Mouse (Mus musculus): Measurements from ENCODE around the gene Rgp1. TPM values are rescaled to one million over a fixed set of nuclear protein-coding genes. Genes with fewer than 3 reads are reported as not detected.

Rgp1 gene
- polyA plus RNA-seq, 1 experiment from 2014 or later = 13.7 TPM

GRCm38 (mm10) chr4:43553891-43554290 lies 24.6 kb upstream of the Rgp1 start:
- ATAC-seq (no peak), DNase-seq (ENCODE audit: low spot score) (no peak)
- Histone ChIP-seq H3K4me1 (ENCODE audit: insufficient read depth, low read depth, low read length) (peaks cover 15% of the 10 kb centered on the region), H3K9ac (replicated peaks; ENCODE audit: low read depth) (no peak overlapping the region), H3K36me3 (ENCODE audit: insufficient read depth, low read length) (peaks cover 71% of the 10 kb centered on the region), H3K27me3 (replicated peaks; ENCODE audit: insufficient read depth, low read length) (no peaks in the 10 kb centered on the region), H3K4me3 (ENCODE audit: low read depth, low read length) (no peak overlapping the region), H3K9me3 (ENCODE audit: low read length) (no peaks in the 10 kb centered on the region), H3K4me2 (replicated peaks; ENCODE audit: low read depth, low read length) (no peak overlapping the region), H3K27ac (ENCODE audit: low read length) (no peak overlapping the region)
- no peak for TF ChIP-seq EP300 (IDR thresholded peaks at IDR 0.05)
- TF ChIP-seq CTCF (IDR thresholded peaks at IDR 0.05) = no peak

DNA sequence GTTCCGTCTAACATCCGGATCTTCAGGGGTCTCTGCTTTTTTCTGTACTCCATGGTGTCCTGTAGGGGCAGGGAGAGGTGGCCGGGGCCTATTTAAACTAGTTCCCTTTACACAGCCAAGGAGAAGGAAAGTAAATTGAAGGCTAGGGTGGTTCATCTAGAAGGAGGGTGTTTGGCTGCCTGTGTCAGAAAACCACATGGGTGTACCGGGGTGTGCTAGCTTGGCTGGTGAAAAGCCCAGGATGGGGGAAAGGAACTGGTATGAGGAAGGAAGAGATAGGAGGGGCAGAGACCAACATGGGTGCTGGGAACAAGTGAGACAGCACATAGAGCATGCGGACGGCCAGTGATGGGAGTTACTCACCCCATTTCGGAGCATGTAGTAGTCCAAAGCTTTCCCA lies 22.6 kb upstream of the Rgp1 start:
- TF ChIP-seq EP300 (IDR thresholded peaks at IDR 0.05) (no peak), CTCF (IDR thresholded peaks at IDR 0.05) (no peak)
- no peaks in the 10 kb centered on the region for H3K9me3 ChIP-seq (ENCODE audit: low read length)
- H3K27ac ChIP-seq (ENCODE audit: low read length) = no peak overlapping the region
- ATAC-seq = no peak
- H3K4me2 ChIP-seq (replicated peaks; ENCODE audit: low read depth, low read length) = no peak overlapping the region
- DNase-seq (ENCODE audit: low spot score) = no peak
- no peak overlapping the region for H3K9ac ChIP-seq (replicated peaks; ENCODE audit: low read depth)
- H3K4me3 ChIP-seq (ENCODE audit: low read depth, low read length) = no peak overlapping the region
- H3K27me3 ChIP-seq (replicated peaks; ENCODE audit: insufficient read depth, low read length) = no peaks in the 10 kb centered on the region
- peaks cover 29% of the 10 kb centered on the region for H3K4me1 ChIP-seq (ENCODE audit: insufficient read depth, low read depth, low read length)
- 91% methylated on average over 7 of the region's 7 CpGs for WGBS
- H3K36me3 ChIP-seq (ENCODE audit: insufficient read depth, low read length) = peaks cover 50% of the 10 kb centered on the region

DNA sequence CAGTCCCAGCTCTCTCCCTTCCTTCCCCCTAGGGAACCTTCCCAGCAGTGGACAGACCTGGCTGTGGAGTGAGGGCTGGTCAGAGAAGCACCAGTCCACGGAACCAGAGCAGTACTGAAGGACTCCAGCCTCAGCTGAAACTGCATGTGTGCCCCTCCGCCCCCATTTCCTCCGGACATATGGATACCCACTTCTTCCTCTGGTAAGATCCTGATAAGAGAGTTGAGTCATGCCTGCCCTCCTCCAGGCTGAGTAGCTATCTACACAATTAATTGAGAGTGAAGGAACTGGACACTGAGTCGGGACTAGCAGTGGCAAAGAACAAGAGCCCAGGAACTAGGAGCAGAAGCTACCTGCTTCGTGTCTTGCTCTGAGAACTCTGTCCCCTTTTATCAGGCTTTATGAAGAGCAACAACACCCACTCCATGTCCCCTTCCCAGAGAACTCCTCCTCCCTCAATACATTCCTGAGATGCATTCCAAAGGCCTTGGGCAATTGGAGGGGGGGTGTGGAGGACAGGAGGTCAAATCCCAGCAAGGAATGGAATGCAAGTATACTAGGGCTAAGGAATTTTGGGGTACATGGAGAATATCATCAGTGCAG lies 20.4 kb upstream of the Rgp1 start:
- TF ChIP-seq CTCF (IDR thresholded peaks at IDR 0.05) (no peak), EP300 (IDR thresholded peaks at IDR 0.05) (peak; percentile 86)
- H3K36me3 ChIP-seq (ENCODE audit: insufficient read depth, low read length) = peaks cover 31% of the 10 kb centered on the region
- H3K27me3 ChIP-seq (replicated peaks; ENCODE audit: insufficient read depth, low read length) = no peaks in the 10 kb centered on the region
- WGBS = 5% methylated on average over 5 of the region's 5 CpGs
- peak overlapping the region; percentile 67 for H3K4me2 ChIP-seq (replicated peaks; ENCODE audit: low read depth, low read length)
- H3K9ac ChIP-seq (replicated peaks; ENCODE audit: low read depth) = peak overlapping the region; percentile 23; the same call in 1 of the 2 replicates
- DNase-seq (ENCODE audit: low spot score) = peak; percentile 94
- ATAC-seq = peak; percentile 31
- H3K27ac ChIP-seq (ENCODE audit: low read length) = peak overlapping the region; percentile 99
- H3K4me3 ChIP-seq (ENCODE audit: low read depth, low read length) = peak overlapping the region; percentile 20
- peaks cover 29% of the 10 kb centered on the region for H3K4me1 ChIP-seq (ENCODE audit: insufficient read depth, low read depth, low read length)
- no peaks in the 10 kb centered on the region for H3K9me3 ChIP-seq (ENCODE audit: low read length)

DNA sequence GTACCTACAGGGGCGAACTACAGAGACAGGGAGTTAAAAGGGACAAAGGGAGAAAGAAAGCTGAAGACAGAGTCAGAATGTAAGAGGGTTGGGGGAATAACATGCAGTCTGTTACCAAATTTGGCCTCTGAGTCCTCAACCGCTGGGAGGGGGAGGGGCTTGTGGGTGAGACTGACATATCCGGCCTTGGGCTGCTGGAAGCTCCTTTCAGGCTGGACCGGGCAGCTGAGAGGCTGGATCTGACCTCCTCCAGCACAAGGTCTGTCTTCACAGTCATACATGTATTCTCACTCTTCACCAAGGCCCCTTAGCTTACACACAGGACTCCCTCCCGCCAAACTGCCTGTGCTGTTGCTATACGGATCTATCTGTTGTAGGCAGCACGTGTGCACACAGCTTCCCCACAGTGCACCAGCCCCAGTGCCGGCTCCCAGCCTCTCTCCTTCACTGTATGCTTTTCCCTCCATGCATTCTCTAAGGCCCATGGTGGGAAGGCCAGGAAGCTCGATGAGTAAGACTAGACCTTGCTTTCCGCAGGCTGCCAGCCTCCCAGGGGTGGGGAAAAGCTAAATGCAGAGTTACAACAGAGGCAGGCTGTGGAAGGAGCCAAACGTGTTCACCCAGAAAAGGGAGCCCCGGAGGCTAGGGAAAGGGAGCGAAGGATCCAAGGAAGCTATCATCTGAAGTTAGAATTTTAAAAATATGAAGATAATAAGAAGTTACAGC lies 19.7 kb upstream of the Rgp1 start:
- peak; percentile 28 for TF ChIP-seq EP300 (IDR thresholded peaks at IDR 0.05)
- TF ChIP-seq CTCF (IDR thresholded peaks at IDR 0.05) = no peak
- ATAC-seq = peak; percentile 49
- peak overlapping the region; percentile 20 for H3K4me3 ChIP-seq (ENCODE audit: low read depth, low read length)
- H3K9me3 ChIP-seq (ENCODE audit: low read length) = no peaks in the 10 kb centered on the region
- no peaks in the 10 kb centered on the region for H3K27me3 ChIP-seq (replicated peaks; ENCODE audit: insufficient read depth, low read length)
- peaks cover 24% of the 10 kb centered on the region for H3K36me3 ChIP-seq (ENCODE audit: insufficient read depth, low read length)
- H3K9ac ChIP-seq (replicated peaks; ENCODE audit: low read depth) = peak overlapping the region; percentile 34; the same call in 1 of the 2 replicates
- H3K4me1 ChIP-seq (ENCODE audit: insufficient read depth, low read depth, low read length) = peaks cover 35% of the 10 kb centered on the region
- H3K27ac ChIP-seq (ENCODE audit: low read length) = peak overlapping the region; percentile 99
- peak overlapping the region; percentile 67 for H3K4me2 ChIP-seq (replicated peaks; ENCODE audit: low read depth, low read length)
- DNase-seq (ENCODE audit: low spot score) = peak; percentile 94
- WGBS = 8% methylated on average over 13 of the region's 13 CpGs

- H3K36me3 ChIP-seq (ENCODE audit: insufficient read depth, low read length) = peaks cover 17% of the 10 kb centered on the region
- H3K27me3 ChIP-seq (replicated peaks; ENCODE audit: insufficient read depth, low read length) = no peaks in the 10 kb centered on the region
- WGBS = 51% methylated on average over 13 of the region's 13 CpGs
- H3K4me1 ChIP-seq (ENCODE audit: insufficient read depth, low read depth, low read length) = peaks cover 39% of the 10 kb centered on the region
- no peaks in the 10 kb centered on the region for H3K9me3 ChIP-seq (ENCODE audit: low read length)
- H3K4me3 ChIP-seq (ENCODE audit: low read depth, low read length) = peak overlapping the region; percentile 80
- peak overlapping the region; percentile 67 for H3K4me2 ChIP-seq (replicated peaks; ENCODE audit: low read depth, low read length)
- H3K9ac ChIP-seq (replicated peaks; ENCODE audit: low read depth) = peak overlapping the region; percentile 93
- peak overlapping the region; percentile 99 for H3K27ac ChIP-seq (ENCODE audit: low read length)
- no peak for ATAC-seq
- no peak for DNase-seq (ENCODE audit: low spot score)
- TF ChIP-seq EP300 (IDR thresholded peaks at IDR 0.05) (no peak), CTCF (IDR thresholded peaks at IDR 0.05) (no peak)
Observed at GRCm38 (mm10) chr4:43559519-43560242, 18.8 kb upstream of the Rgp1 start.

DNA sequence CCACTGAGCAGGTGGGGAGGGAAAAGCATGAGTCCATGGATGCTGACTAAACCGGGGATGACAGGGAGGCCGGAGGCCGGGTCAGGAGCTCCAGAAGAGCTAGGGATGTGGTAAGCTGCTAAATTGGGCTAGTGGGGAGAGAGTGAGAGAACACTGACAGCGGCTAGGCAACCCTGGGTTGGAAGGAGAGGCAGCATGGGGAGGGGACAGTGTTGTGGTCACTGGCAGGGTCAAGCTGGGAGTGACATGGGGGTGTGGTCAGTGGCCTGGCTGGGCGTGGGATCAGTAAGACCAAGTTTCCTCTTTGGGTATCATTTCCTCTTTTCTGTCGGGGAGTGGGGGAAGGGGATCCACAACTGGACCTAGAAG lies 18.3 kb upstream of the Rgp1 start:
- WGBS = 7% methylated on average over 6 of the region's 6 CpGs
- ATAC-seq = no peak
- H3K4me2 ChIP-seq (replicated peaks; ENCODE audit: low read depth, low read length) = peak overlapping the region; percentile 67
- H3K9me3 ChIP-seq (ENCODE audit: low read length) = no peaks in the 10 kb centered on the region
- peak overlapping the region; percentile 99 for H3K27ac ChIP-seq (ENCODE audit: low read length)
- DNase-seq (ENCODE audit: low spot score) = peak; percentile 90
- H3K9ac ChIP-seq (replicated peaks; ENCODE audit: low read depth) = peak overlapping the region; percentile 93; the same call in 1 of the 2 replicates
- peaks cover 39% of the 10 kb centered on the region for H3K4me1 ChIP-seq (ENCODE audit: insufficient read depth, low read depth, low read length)
- no peaks in the 10 kb centered on the region for H3K27me3 ChIP-seq (replicated peaks; ENCODE audit: insufficient read depth, low read length)
- H3K36me3 ChIP-seq (ENCODE audit: insufficient read depth, low read length) = peaks cover 17% of the 10 kb centered on the region
- peak overlapping the region; percentile 80 for H3K4me3 ChIP-seq (ENCODE audit: low read depth, low read length)
- TF ChIP-seq EP300 (IDR thresholded peaks at IDR 0.05) (no peak), CTCF (IDR thresholded peaks at IDR 0.05) (no peak)
